Mouse (Mus musculus) liver, adult 2 months (tissue): ENCODE results near the gene Smndc1.

Source experiments
- CTCF ChIP-seq: fragments of 200-500 bp; IDR thresholded peaks from 2 replicates; pipeline ENCODE4 v1.5.1; 2011; ENCODE audit warnings: low read depth, low read length, control low read depth
- POLR2A ChIP-seq: fragments of 200-500 bp; IDR thresholded peaks from 2 replicates; pipeline ENCODE4 v1.6.1; 2011; ENCODE audit warnings: low read length, control low read depth; ENCODE audit not compliant: insufficient read depth; ENCODE audit errors: extremely low read depth

DNA sequence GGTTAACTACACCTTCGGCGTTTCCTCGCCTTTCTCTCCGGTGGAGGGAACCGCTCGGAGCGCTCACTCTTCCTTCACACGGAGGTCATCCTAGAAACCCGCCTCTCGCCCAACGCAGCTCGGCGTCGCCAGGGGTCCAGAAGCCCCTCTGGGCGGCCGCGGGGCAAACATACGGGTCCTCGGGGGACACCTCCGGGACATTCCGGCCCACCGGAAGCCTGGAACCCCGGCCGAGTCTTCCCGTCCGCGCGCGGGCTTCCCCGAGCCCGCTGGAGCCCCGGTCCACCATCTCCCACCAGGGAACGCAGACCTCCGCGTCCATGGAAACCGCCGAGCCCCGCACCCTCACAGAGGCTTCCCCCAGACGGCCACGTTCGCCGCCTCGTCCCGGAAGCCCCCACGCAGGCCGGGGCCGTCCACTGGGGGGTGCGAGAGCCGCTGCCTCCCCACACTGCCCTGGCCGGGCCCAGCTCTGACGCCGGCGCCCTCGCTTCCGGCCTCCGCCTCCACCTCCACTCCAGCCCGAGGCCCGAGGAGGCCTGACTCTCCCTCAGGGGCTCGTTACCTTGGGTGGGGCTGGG is 437 bp downstream of the Smndc1 start:
- TF ChIP-seq CTCF: no peak
- TF ChIP-seq POLR2A: no peak
